Mouse (Mus musculus): ENCODE results near the gene Nos3.
"Not testable (repeated sequence)": the region's sequence is repeated elsewhere in the genome, so short reads cannot be mapped to it uniquely, and the experiment has no call there.

Nos3 gene

GRCm38 (mm10) chr5:24379501-24379900, 14.9 kb downstream of the Nos3 start:
- no peak for DNase-seq

- DNase-seq, result no peak
Measured at GRCm38 (mm10) chr5:24380499-24380898, 15.9 kb downstream of the Nos3 start.

GRCm38 (mm10) chr5:24381486-24381885, 16.9 kb downstream of the Nos3 start:
- no peak for DNase-seq

GRCm38 (mm10) chr5:24381988-24382387, 17.4 kb downstream of the Nos3 start:
- no peak for DNase-seq

- peak; percentile 88 for DNase-seq
Measured at GRCm38 (mm10) chr5:24383026-24383859, 18.6 kb downstream of the Nos3 start.

- no peak for DNase-seq
Measured at GRCm38 (mm10) chr5:24384407-24384806, 19.8 kb downstream of the Nos3 start.

- DNase-seq, result no peak
Measured at GRCm38 (mm10) chr5:24385374-24385773, 20.8 kb downstream of the Nos3 start.

- DNase-seq, result no peak
Measured at GRCm38 (mm10) chr5:24385887-24386550, 21.4 kb downstream of the Nos3 start.

- peak; percentile 40 for DNase-seq
Measured at GRCm38 (mm10) chr5:24387264-24388241, 22.9 kb downstream of the Nos3 start.

GRCm38 (mm10) chr5:24388246-24388915, 23.8 kb downstream of the Nos3 start:
- DNase-seq, result no peak

- DNase-seq, result peak; percentile 50
Measured at GRCm38 (mm10) chr5:24389011-24389657, 24.5 kb downstream of the Nos3 start.

- DNase-seq, result no peak
Measured at GRCm38 (mm10) chr5:24389658-24390020, 25.0 kb downstream of the Nos3 start.

GRCm38 (mm10) chr5:24391864-24392263, 27.3 kb downstream of the Nos3 start, which contains the start of gene Atg9b:
Atg9b (minus strand) TSS chr5:24392143.
- no peak for DNase-seq

GRCm38 (mm10) chr5:24392724-24393123, 28.1 kb downstream of the Nos3 start:
- no peak for DNase-seq

- peak; percentile 84 for DNase-seq
Measured at GRCm38 (mm10) chr5:24393392-24393997, 28.9 kb downstream of the Nos3 start, which contains the start of gene Abcb8. Abcb8 (plus strand) TSS chr5:24393663.

GRCm38 (mm10) chr5:24394165-24394894, 29.7 kb downstream of the Nos3 start:
- DNase-seq, result peak; percentile 91

- DNase-seq, result not testable (repeated sequence)
Measured at GRCm38 (mm10) chr5:24396254-24396653, 31.6 kb downstream of the Nos3 start.

GRCm38 (mm10) chr5:24399686-24400085, 35.1 kb downstream of the Nos3 start:
- no peak for DNase-seq

- no peak for DNase-seq
Measured at GRCm38 (mm10) chr5:24400362-24400761, 35.8 kb downstream of the Nos3 start.

GRCm38 (mm10) chr5:24400911-24401605, 36.4 kb downstream of the Nos3 start:
- DNase-seq, result no peak
